18 mouse cellular contexts compared by ENCODE assay signal in genomic region chr10:90803112-90803511, GRCm38 (mm10).
DNase-seq lines count a peak whose midpoint lies in the region; ATAC-seq and TF ChIP-seq lines count a peak whose summit lies in the region.
"Had no signal": no experiment of that assay in that cellular context is flagged by ENCODE, and none has a peak within 500 bp of the region (broad histone marks: within the 10 kb centered on the region; RNA-seq: fewer than 3 reads in every experiment).

No protein-coding gene starts in this region.

- H3K4me3 ChIP-seq in cerebellum, adult 2 months (replicated peaks; ENCODE audit: insufficient read depth, low read depth, low read length): no peak overlapping the region
- H3K4me3 ChIP-seq in intestine, postnatal 0 days (ENCODE audit: low read depth, low read length): no peak overlapping the region
- H3K4me3 ChIP-seq in intestine, embryonic 15.5 days (replicated peaks): no peak overlapping the region
- no peak overlapping the region for H3K4me3 ChIP-seq in midbrain, postnatal 0 days (ENCODE audit: low read depth, low read length)
- H3K4me3 ChIP-seq in midbrain, embryonic 11.5 days (ENCODE audit: low read depth, low read length): no peak overlapping the region
- no peak overlapping the region for H3K4me3 ChIP-seq in cortical plate, adult 2 months (ENCODE audit: insufficient read depth, low read length)
- H3K4me3 ChIP-seq: forebrain, embryonic 13.5 days; gastrocnemius, adult 2 months; limb, embryonic 12.5 days; liver, embryonic 15.5 days; midbrain, embryonic 15.5 days had no signal

- WGBS in cerebellum, adult 2 months: 50% methylated on average over 6 of the region's 6 CpGs
- WGBS in intestine, postnatal 0 days: 51% methylated on average over 6 of the region's 6 CpGs
- 47% methylated on average over 6 of the region's 6 CpGs for WGBS in intestine, embryonic 15.5 days
- WGBS in midbrain, postnatal 0 days: 51% methylated on average over 6 of the region's 6 CpGs
- WGBS in midbrain, embryonic 11.5 days: 58% methylated on average over 6 of the region's 6 CpGs

- H3K27ac ChIP-seq in cerebellum, adult 2 months (ENCODE audit: insufficient read depth, low read length): no peak overlapping the region
- no peak overlapping the region for H3K27ac ChIP-seq in intestine, postnatal 0 days (ENCODE audit: low read depth, low read length)
- H3K27ac ChIP-seq in intestine, embryonic 15.5 days: no peak overlapping the region
- H3K27ac ChIP-seq in midbrain, postnatal 0 days (ENCODE audit: low read depth, low read length): no peak overlapping the region
- H3K27ac ChIP-seq in midbrain, embryonic 11.5 days (ENCODE audit: low read depth, low read length): no peak overlapping the region
- no peak overlapping the region for H3K27ac ChIP-seq in cortical plate, adult 2 months (ENCODE audit: insufficient read depth, low read length)
- H3K27ac ChIP-seq: forebrain, embryonic 13.5 days; gastrocnemius, adult 2 months; limb, embryonic 12.5 days; liver, embryonic 15.5 days; midbrain, embryonic 15.5 days had no signal

- peak; percentile 18; the same call in 1 of the 2 replicates for TF ChIP-seq CTCF in cerebellum, adult 2 months (IDR thresholded peaks at IDR 0.05; ENCODE audit: borderline replicate concordance, insufficient read depth, low read depth, low read length)
- peak; percentile 34 for TF ChIP-seq CTCF in intestine, postnatal 0 days (IDR thresholded peaks at IDR 0.05; ENCODE audit: low read depth)
- peak; percentile 67 for TF ChIP-seq CTCF in midbrain, postnatal 0 days (IDR thresholded peaks at IDR 0.05)
- TF ChIP-seq CTCF in cortical plate, adult 2 months (IDR thresholded peaks at IDR 0.05; ENCODE audit: extremely low read depth, insufficient read depth, low read length): peak; percentile 48

- H3K36me3 ChIP-seq in intestine, postnatal 0 days (ENCODE audit: control insufficient read depth, insufficient read depth): no peaks in the 10 kb centered on the region
- H3K36me3 ChIP-seq in intestine, embryonic 15.5 days: no peaks in the 10 kb centered on the region
- H3K36me3 ChIP-seq in midbrain, postnatal 0 days (ENCODE audit: insufficient read depth, low read length): no peaks in the 10 kb centered on the region
- H3K36me3 ChIP-seq in midbrain, embryonic 11.5 days (ENCODE audit: control insufficient read depth, insufficient read depth, low read length): no peaks in the 10 kb centered on the region
- H3K36me3 ChIP-seq: limb, embryonic 12.5 days; liver, embryonic 15.5 days; midbrain, embryonic 15.5 days had no signal

- H3K9me3 ChIP-seq in intestine, postnatal 0 days (ENCODE audit: control insufficient read depth): no peaks in the 10 kb centered on the region
- no peaks in the 10 kb centered on the region for H3K9me3 ChIP-seq in intestine, embryonic 15.5 days
- no peaks in the 10 kb centered on the region for H3K9me3 ChIP-seq in midbrain, postnatal 0 days (ENCODE audit: low read length)
- H3K9me3 ChIP-seq in midbrain, embryonic 11.5 days (ENCODE audit: control insufficient read depth, low read length): no peaks in the 10 kb centered on the region
- H3K9me3 ChIP-seq: forebrain, embryonic 13.5 days; limb, embryonic 12.5 days; liver, embryonic 15.5 days; midbrain, embryonic 15.5 days had no signal

- no peak for DNase-seq in cerebellum, adult 2 months
- DNase-seq in cerebellum, adult 11-12 months: no peak
- DNase-seq in midbrain, postnatal 0 days (ENCODE audit: low spot score): peak; percentile 63
- DNase-seq in midbrain, embryonic 11.5 days (ENCODE audit: low spot score, missing footprints): no peak
- DNase-seq: adrenal gland, postnatal 25 days; gastrocnemius, adult 2 months; kidney, adult 18-20 months; kidney, postnatal 14 days; thymus, postnatal 25 days had no signal

- no peak overlapping the region for H3K4me2 ChIP-seq in intestine, postnatal 0 days (replicated peaks; ENCODE audit: low read depth)
- no peak overlapping the region for H3K4me2 ChIP-seq in intestine, embryonic 15.5 days (replicated peaks)
- no peak overlapping the region for H3K4me2 ChIP-seq in midbrain, postnatal 0 days (ENCODE audit: low read depth, low read length, poor library complexity, severe bottlenecking)
- no peak overlapping the region for H3K4me2 ChIP-seq in midbrain, embryonic 11.5 days
- H3K4me2 ChIP-seq: forebrain, embryonic 13.5 days; limb, embryonic 12.5 days; liver, embryonic 15.5 days; midbrain, embryonic 15.5 days had no signal

- no peak for TF ChIP-seq POLR2A in cerebellum, adult 2 months (IDR thresholded peaks at IDR 0.05; ENCODE audit: borderline replicate concordance, insufficient read depth, low read length)
- no peak for TF ChIP-seq POLR2A in cortical plate, adult 2 months (IDR thresholded peaks at IDR 0.05; ENCODE audit: extremely low read depth, insufficient read depth, low read length)

- no peaks in the 10 kb centered on the region for H3K27me3 ChIP-seq in cerebellum, adult 2 months (ENCODE audit: control insufficient read depth, insufficient read depth, low read length)
- no peaks in the 10 kb centered on the region for H3K27me3 ChIP-seq in intestine, postnatal 0 days (replicated peaks; ENCODE audit: control insufficient read depth, insufficient read depth, low read length)
- H3K27me3 ChIP-seq in intestine, embryonic 15.5 days (replicated peaks): no peaks in the 10 kb centered on the region
- H3K27me3 ChIP-seq in midbrain, postnatal 0 days (ENCODE audit: insufficient read depth, low read length): no peaks in the 10 kb centered on the region
- no peaks in the 10 kb centered on the region for H3K27me3 ChIP-seq in midbrain, embryonic 11.5 days (ENCODE audit: control insufficient read depth, insufficient read depth, low read length)
- H3K27me3 ChIP-seq: forebrain, embryonic 13.5 days; liver, embryonic 15.5 days; midbrain, embryonic 15.5 days had no signal

- no peak overlapping the region for H3K9ac ChIP-seq in intestine, postnatal 0 days (ENCODE audit: low read depth, low read length)
- H3K9ac ChIP-seq in intestine, embryonic 15.5 days: no peak overlapping the region
- H3K9ac ChIP-seq in midbrain, postnatal 0 days (replicated peaks; ENCODE audit: low read length, poor library complexity, severe bottlenecking): no peak overlapping the region
- H3K9ac ChIP-seq in midbrain, embryonic 11.5 days (ENCODE audit: low read length): no peak overlapping the region
- H3K9ac ChIP-seq: forebrain, embryonic 13.5 days; limb, embryonic 12.5 days; liver, embryonic 15.5 days; midbrain, embryonic 15.5 days had no signal

- no peak for ATAC-seq in intestine, postnatal 0 days
- no peak for ATAC-seq in intestine, embryonic 15.5 days
- ATAC-seq in midbrain, postnatal 0 days (ENCODE audit: low FRiP score): no peak
- no peak for ATAC-seq in midbrain, embryonic 11.5 days (ENCODE audit: low FRiP score)
- ATAC-seq in cerebellum, adult (ENCODE audit: insufficient number of reproducible peaks, low FRiP score, low TSS enrichment): no peak
- ATAC-seq: forebrain, embryonic 13.5 days; lung, postnatal 0 days; midbrain, embryonic 15.5 days had no signal

- no peaks in the 10 kb centered on the region for H3K4me1 ChIP-seq in cerebellum, adult 2 months (ENCODE audit: control insufficient read depth, insufficient read depth, low read length)
- H3K4me1 ChIP-seq in intestine, postnatal 0 days (replicated peaks; ENCODE audit: control insufficient read depth, insufficient read depth, low read length): no peaks in the 10 kb centered on the region
- H3K4me1 ChIP-seq in intestine, embryonic 15.5 days (replicated peaks): no peaks in the 10 kb centered on the region
- peaks cover 2% of the 10 kb centered on the region; the same call in 1 of the 2 replicates for H3K4me1 ChIP-seq in midbrain, postnatal 0 days (ENCODE audit: insufficient read depth, low read length)
- no peaks in the 10 kb centered on the region for H3K4me1 ChIP-seq in midbrain, embryonic 11.5 days (ENCODE audit: control insufficient read depth, insufficient read depth, low read length)
- H3K4me1 ChIP-seq in cortical plate, adult 2 months (ENCODE audit: control insufficient read depth, insufficient read depth, low read length): peaks cover 6% of the 10 kb centered on the region
- H3K4me1 ChIP-seq: limb, embryonic 12.5 days; liver, embryonic 15.5 days; midbrain, embryonic 15.5 days had no signal
